Mouse (Mus musculus): Measurements from ENCODE around the gene Lta. TPM values are rescaled to one million over a fixed set of nuclear protein-coding genes. Genes with fewer than 3 reads are reported as not detected.

Gene Lta
- polyA plus RNA-seq, 1 experiment from 2014 or later: not detected

GRCm38 (mm10) chr17:35154616-35155015, 50.5 kb downstream of the Lta start:
- WGBS: 93% methylated on average over 7 of the region's 7 CpGs
- Histone ChIP-seq H3K27me3 (ENCODE audit: insufficient read depth, low read length) (no peaks in the 10 kb centered on the region), H3K4me2 (ENCODE audit: low read length) (no peak overlapping the region), H3K9me3 (replicated peaks; ENCODE audit: low read length) (no peaks in the 10 kb centered on the region), H3K4me1 (replicated peaks; ENCODE audit: insufficient read depth, low read length) (no peaks in the 10 kb centered on the region), H3K36me3 (ENCODE audit: insufficient read depth, low read length) (peaks cover 94% of the 10 kb centered on the region), H3K9ac (ENCODE audit: low read depth, low read length) (no peak overlapping the region), H3K27ac (no peak overlapping the region), H3K4me3 (replicated peaks; ENCODE audit: low read depth, low read length) (no peak overlapping the region)
- no peak for TF ChIP-seq CTCF (IDR thresholded peaks at IDR 0.05; ENCODE audit: low read depth)
- DNase-seq (ENCODE audit: low spot score): no peak
- ATAC-seq (replicated peaks; ENCODE audit: low FRiP score, low read depth): no peak; the same call in 1 of the 2 replicates

DNA sequence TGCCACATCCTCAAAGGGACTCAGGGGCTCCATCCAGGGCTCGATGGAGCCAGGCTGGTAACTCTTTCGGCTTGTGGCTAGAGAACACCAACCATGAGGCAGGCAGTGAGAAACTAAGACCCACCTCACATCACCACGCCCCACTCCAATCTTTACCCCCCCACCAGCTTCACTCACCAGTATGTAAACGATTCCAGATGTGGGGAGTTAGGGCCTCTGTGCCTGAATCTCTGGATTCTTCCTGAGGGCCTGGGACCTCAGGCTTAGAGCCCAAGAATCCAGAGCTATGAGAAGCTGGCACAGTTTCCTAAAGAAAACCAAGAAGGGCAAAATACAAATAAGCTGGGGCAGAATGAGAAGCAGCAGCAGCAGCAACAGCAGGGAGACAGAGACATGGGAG, 51.2 kb downstream of the Lta start:
- Histone ChIP-seq H3K9ac (ENCODE audit: low read depth, low read length) (no peak overlapping the region), H3K4me3 (replicated peaks; ENCODE audit: low read depth, low read length) (no peak overlapping the region), H3K4me1 (replicated peaks; ENCODE audit: insufficient read depth, low read length) (no peaks in the 10 kb centered on the region), H3K36me3 (ENCODE audit: insufficient read depth, low read length) (peaks cover 93% of the 10 kb centered on the region), H3K9me3 (replicated peaks; ENCODE audit: low read length) (no peaks in the 10 kb centered on the region), H3K4me2 (ENCODE audit: low read length) (no peak overlapping the region), H3K27me3 (ENCODE audit: insufficient read depth, low read length) (no peaks in the 10 kb centered on the region), H3K27ac (no peak overlapping the region)
- no peak for DNase-seq (ENCODE audit: low spot score)
- WGBS: 83% methylated on average over 4 of the region's 4 CpGs
- no peak for ATAC-seq (replicated peaks; ENCODE audit: low FRiP score, low read depth)
- TF ChIP-seq CTCF (IDR thresholded peaks at IDR 0.05; ENCODE audit: low read depth): no peak

Small RNA genes within 50 kb of the gene (microRNA-seq; reads per million reads assigned to microRNA genes)
- gene Mir6973a (not detected), gene Mir6974 (not detected), gene Mir6975 (2.2 reads per million, percentile 2 among the genes with 10 or more reads in this experiment), gene Mir8094 (not detected)

Other genes starting within 250 kb of the Lta start
- 2.2 and 2.6 TPM in 2 replicates for gene Hspa1b, start 246.1 kb downstream of the Lta start, polyA plus RNA-seq (2015; fragmentation: Nextera tagmentation; extraction: Ambion mirVana)
- not detected in 2 replicates for gene Gm20481, start 235.4 kb downstream of the Lta start, polyA plus RNA-seq (2015; fragmentation: Nextera tagmentation; extraction: Ambion mirVana)
- 22.4 and 23.5 TPM in 2 replicates for gene Hspa1a, start 233.2 kb downstream of the Lta start, polyA plus RNA-seq (2015; fragmentation: Nextera tagmentation; extraction: Ambion mirVana)
- gene Hspa1l, start 232.6 kb downstream of the Lta start, polyA plus RNA-seq (2015; fragmentation: Nextera tagmentation; extraction: Ambion mirVana): 0.54 and 0.72 TPM in 2 replicates
- 133 and 141 TPM in 2 replicates for gene Lsm2, start 223.5 kb downstream of the Lta start, polyA plus RNA-seq (2015; fragmentation: Nextera tagmentation; extraction: Ambion mirVana)
- gene Vars, start 204.4 kb downstream of the Lta start, polyA plus RNA-seq (2015; fragmentation: Nextera tagmentation; extraction: Ambion mirVana): 61.3 and 63.3 TPM in 2 replicates
- 0.16 and 0.20 TPM in 2 replicates for gene Vwa7, start 188.8 kb downstream of the Lta start, polyA plus RNA-seq (2015; fragmentation: Nextera tagmentation; extraction: Ambion mirVana)
- gene Sapcd1, start 177.3 kb downstream of the Lta start, polyA plus RNA-seq (2015; fragmentation: Nextera tagmentation; extraction: Ambion mirVana): 2.3 and 3.7 TPM in 2 replicates
- 2.7 and 3.0 TPM in 2 replicates for gene Msh5, start 158.6 kb downstream of the Lta start, polyA plus RNA-seq (2015; fragmentation: Nextera tagmentation; extraction: Ambion mirVana)
- 266 and 282 TPM in 2 replicates for gene Clic1, start 155.4 kb downstream of the Lta start, polyA plus RNA-seq (2015; fragmentation: Nextera tagmentation; extraction: Ambion mirVana)
- 227 and 244 TPM in 2 replicates for gene Ddah2, start 146.3 kb downstream of the Lta start, polyA plus RNA-seq (2015; fragmentation: Nextera tagmentation; extraction: Ambion mirVana)
- gene Ly6g6c, start 140.0 kb downstream of the Lta start, polyA plus RNA-seq (2015; fragmentation: Nextera tagmentation; extraction: Ambion mirVana): not detected in 2 replicates
- gene Mpig6b, start 139.2 kb downstream of the Lta start, polyA plus RNA-seq (2015; fragmentation: Nextera tagmentation; extraction: Ambion mirVana): 0.36 and 0.45 TPM in 2 replicates
- gene Ly6g6e, start 128.4 kb downstream of the Lta start, polyA plus RNA-seq (2015; fragmentation: Nextera tagmentation; extraction: Ambion mirVana): 1.3 and 1.6 TPM in 2 replicates
- 7.6 and 7.8 TPM in 2 replicates for gene Ly6g6d, start 127.3 kb downstream of the Lta start, polyA plus RNA-seq (2015; fragmentation: Nextera tagmentation; extraction: Ambion mirVana)
- gene Ly6g6f, start 119.7 kb downstream of the Lta start, polyA plus RNA-seq (2015; fragmentation: Nextera tagmentation; extraction: Ambion mirVana): not detected in 2 replicates
- gene Abhd16a, start 116.1 kb downstream of the Lta start, polyA plus RNA-seq (2015; fragmentation: Nextera tagmentation; extraction: Ambion mirVana): 109 and 113 TPM in 2 replicates
- gene Ly6g5c, start 97.1 kb downstream of the Lta start, polyA plus RNA-seq (2015; fragmentation: Nextera tagmentation; extraction: Ambion mirVana): not detected in 2 replicates
- 0.69 and 1.1 TPM in 2 replicates for gene Ly6g5b, start 89.9 kb downstream of the Lta start, polyA plus RNA-seq (2015; fragmentation: Nextera tagmentation; extraction: Ambion mirVana)
- 14.6 and 15.2 TPM in 2 replicates for gene Gpank1, start 83.9 kb downstream of the Lta start, polyA plus RNA-seq (2015; fragmentation: Nextera tagmentation; extraction: Ambion mirVana)
- 300 and 312 TPM in 2 replicates for gene Csnk2b, start 83.3 kb downstream of the Lta start, polyA plus RNA-seq (2015; fragmentation: Nextera tagmentation; extraction: Ambion mirVana)
- 10.5 and 11.9 TPM in 2 replicates for gene D17H6S53E, start 79.0 kb downstream of the Lta start, polyA plus RNA-seq (2015; fragmentation: Nextera tagmentation; extraction: Ambion mirVana)
- 59.6 and 64.2 TPM in 2 replicates for gene Apom, start 73.3 kb downstream of the Lta start, polyA plus RNA-seq (2015; fragmentation: Nextera tagmentation; extraction: Ambion mirVana)
- 46.0 and 50.2 TPM in 2 replicates for gene Bag6, start 70.2 kb downstream of the Lta start, polyA plus RNA-seq (2015; fragmentation: Nextera tagmentation; extraction: Ambion mirVana)
- gene Prrc2a, start 40.5 kb downstream of the Lta start, polyA plus RNA-seq (2015; fragmentation: Nextera tagmentation; extraction: Ambion mirVana): 79.2 and 94.5 TPM in 2 replicates
- gene Aif1, start 29.3 kb downstream of the Lta start, polyA plus RNA-seq (2015; fragmentation: Nextera tagmentation; extraction: Ambion mirVana): 13.1 and 14.8 TPM in 2 replicates
- gene Lst1, start 16.9 kb downstream of the Lta start, polyA plus RNA-seq (2015; fragmentation: Nextera tagmentation; extraction: Ambion mirVana): 11.4 and 15.0 TPM in 2 replicates
- 0.98 and 1.0 TPM in 2 replicates for gene Ltb, start 10.9 kb downstream of the Lta start, polyA plus RNA-seq (2015; fragmentation: Nextera tagmentation; extraction: Ambion mirVana)
- gene Tnf, start 3.3 kb downstream of the Lta start, polyA plus RNA-seq (2015; fragmentation: Nextera tagmentation; extraction: Ambion mirVana): 0.19 and 0.25 TPM in 2 replicates
- gene Gm16181, start 15.5 kb upstream of the Lta start, polyA plus RNA-seq (2015; fragmentation: Nextera tagmentation; extraction: Ambion mirVana): 0.25 and 0.29 TPM in 2 replicates
- 6.6 and 6.7 TPM in 2 replicates for gene Atp6v1g2, start 28.3 kb upstream of the Lta start, polyA plus RNA-seq (2015; fragmentation: Nextera tagmentation; extraction: Ambion mirVana)
- gene Nfkbil1, start 30.4 kb upstream of the Lta start, polyA plus RNA-seq (2015; fragmentation: Nextera tagmentation; extraction: Ambion mirVana): 11.7 and 14.5 TPM in 2 replicates
- gene Ddx39b, start 36.4 kb upstream of the Lta start, polyA plus RNA-seq (2015; fragmentation: Nextera tagmentation; extraction: Ambion mirVana): 303 and 329 TPM in 2 replicates
- 111 and 125 TPM in 2 replicates for gene H2-D1, start 57.4 kb upstream of the Lta start, polyA plus RNA-seq (2015; fragmentation: Nextera tagmentation; extraction: Ambion mirVana)
- gene H2-Q1, start 115.1 kb upstream of the Lta start, polyA plus RNA-seq (2015; fragmentation: Nextera tagmentation; extraction: Ambion mirVana): not detected in 2 replicates
- gene H2-Q2, start 136.9 kb upstream of the Lta start, polyA plus RNA-seq (2015; fragmentation: Nextera tagmentation; extraction: Ambion mirVana): 4.6 and 6.1 TPM in 2 replicates
- gene H2-Q4, start 174.3 kb upstream of the Lta start, polyA plus RNA-seq (2015; fragmentation: Nextera tagmentation; extraction: Ambion mirVana): 6.1 and 6.8 TPM in 2 replicates
- 7.0 and 7.2 TPM in 2 replicates for gene H2-Q6, start 219.5 kb upstream of the Lta start, polyA plus RNA-seq (2015; fragmentation: Nextera tagmentation; extraction: Ambion mirVana)
- 15.4 and 15.6 TPM in 2 replicates for gene H2-Q7, start 233.8 kb upstream of the Lta start, polyA plus RNA-seq (2015; fragmentation: Nextera tagmentation; extraction: Ambion mirVana)

Measured in kidney, postnatal 0 days (tissue).